Mouse (Mus musculus): ENCODE measurements around the gene Gpr63.
"Not testable (repeated sequence)": the region's sequence is repeated elsewhere in the genome, so short reads cannot be mapped to it uniquely, and the experiment has no call there.

The Gpr63 gene

DNA sequence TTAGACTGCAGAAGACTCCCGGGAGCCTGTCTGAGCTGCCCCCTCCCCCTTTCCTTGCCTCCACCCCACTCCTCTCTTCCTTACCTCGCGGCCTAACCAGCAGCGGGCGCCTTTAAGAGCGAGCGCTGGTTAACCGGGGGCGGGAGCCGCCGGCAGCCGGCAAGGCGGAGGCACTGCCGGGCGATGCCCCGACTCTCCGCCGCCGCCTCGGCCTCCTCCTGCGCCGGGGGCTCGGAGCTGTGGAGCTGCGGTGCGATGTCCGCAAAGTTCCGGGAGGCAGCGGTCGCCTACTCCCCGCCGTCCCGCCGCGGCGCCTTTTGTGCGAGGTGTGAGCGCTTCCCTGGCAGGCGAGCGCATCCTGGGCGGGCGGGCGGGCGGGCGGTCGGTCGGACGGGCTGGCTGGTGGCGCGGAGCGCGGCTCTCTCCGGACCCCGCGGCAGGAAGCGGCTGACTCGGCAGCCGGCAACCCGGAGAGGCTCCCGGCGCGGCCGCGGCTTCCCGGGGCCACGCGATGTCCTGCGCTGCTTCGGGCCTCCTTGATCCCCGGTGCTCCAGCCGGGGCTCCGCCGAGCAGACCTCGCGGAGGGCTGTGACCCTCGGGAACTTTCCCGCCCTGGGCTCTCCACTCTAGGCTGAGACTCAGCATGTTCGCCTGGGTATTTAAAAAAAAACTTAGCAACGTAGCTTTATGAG lies at the start of gene Gpr63:
Gene Gpr63 (plus strand): TSS at position 109 of the 693 bp plus-strand sequence.
- peak; percentile 76 for DNase-seq

DNA sequence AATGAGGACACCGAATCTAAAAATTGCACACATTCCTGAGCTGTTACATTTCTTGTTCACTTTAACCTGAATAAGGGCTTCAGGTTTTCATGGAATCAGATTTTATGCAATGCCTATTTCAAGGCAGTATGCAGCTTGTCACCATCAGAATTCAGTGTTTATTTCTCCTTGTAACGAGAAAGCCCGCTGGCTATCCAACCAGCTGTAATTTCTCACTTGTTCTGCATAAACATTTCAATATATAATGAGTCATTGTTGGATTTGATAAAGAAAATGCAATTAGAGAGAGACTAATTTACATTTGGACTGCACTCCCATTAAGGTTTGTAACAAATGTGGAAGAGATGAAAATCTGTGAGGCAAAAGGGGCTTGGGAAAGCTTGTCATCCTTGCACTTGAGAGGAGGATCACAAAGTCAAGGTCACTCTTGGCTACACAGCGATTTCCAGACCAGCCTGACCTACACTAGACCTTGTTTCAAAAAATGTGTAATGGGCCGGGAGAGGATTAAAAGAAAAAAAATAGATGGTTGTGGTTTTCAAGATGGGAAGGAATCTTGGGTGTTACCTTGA lies 46.1 kb upstream of the Gpr63 start:
- no peak for DNase-seq

DNA sequence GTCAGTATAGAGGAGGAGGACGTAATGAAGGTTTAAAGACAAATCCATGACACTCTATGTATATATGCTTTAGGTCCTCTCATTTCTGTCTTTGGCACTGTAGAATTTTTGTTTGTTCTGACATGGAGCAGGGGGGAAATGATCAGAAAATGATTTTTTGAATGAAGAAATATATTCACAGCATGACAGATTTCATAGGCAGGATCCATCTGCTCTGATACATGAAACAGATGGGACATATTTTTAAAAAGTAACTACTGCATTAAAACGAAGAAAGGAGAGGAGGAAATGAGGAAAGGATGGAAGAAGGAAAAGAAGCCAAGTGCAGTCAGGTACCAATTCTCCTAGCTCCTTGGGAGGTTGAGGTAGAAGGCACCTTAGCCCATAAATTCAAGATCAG lies 41.5 kb upstream of the Gpr63 start:
- DNase-seq = no peak

DNA sequence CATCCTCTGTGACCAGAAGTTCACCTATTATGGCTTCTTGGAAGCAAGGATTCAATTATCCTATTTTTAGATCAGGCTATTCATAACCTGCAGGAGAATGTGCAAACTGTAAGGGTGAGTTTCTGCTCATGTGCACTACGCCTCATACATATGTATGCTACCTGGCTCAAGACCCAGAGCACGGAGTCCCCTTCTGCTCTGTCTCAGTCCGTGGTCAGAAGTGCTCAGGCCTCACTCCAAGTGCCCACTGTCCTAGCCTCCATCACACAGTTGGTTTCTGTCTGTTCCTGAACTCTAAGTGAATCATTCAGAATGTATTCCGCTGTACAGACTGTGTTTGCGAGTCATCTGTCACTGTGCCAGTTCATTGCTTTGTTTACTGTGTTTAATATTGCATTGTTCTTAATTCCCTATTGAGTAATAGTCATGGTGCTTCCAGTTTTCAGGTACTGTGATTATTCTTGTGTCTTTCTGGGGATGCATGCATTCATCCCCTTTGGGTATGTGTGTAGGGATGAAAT lies 37.9 kb upstream of the Gpr63 start:
- no peak for DNase-seq

DNA sequence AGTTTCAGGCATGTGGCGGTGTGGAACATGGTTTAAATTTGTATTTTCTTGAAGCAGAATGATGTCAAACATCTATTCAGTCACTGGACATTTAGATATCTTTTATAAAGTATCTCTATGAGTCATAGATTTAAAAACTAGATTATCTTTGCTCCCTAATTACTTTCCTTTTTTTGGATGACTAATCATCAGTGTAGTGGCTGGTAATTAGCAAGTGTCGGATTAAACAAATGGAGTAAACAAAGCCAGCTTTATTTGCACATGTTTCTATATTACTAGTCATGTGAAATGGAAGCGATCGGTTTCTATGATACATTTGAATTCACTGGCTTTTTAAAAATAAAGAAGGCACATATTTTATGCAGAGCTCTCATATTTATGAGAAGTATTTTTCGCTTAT lies 37.3 kb upstream of the Gpr63 start:
- no peak for DNase-seq

DNA sequence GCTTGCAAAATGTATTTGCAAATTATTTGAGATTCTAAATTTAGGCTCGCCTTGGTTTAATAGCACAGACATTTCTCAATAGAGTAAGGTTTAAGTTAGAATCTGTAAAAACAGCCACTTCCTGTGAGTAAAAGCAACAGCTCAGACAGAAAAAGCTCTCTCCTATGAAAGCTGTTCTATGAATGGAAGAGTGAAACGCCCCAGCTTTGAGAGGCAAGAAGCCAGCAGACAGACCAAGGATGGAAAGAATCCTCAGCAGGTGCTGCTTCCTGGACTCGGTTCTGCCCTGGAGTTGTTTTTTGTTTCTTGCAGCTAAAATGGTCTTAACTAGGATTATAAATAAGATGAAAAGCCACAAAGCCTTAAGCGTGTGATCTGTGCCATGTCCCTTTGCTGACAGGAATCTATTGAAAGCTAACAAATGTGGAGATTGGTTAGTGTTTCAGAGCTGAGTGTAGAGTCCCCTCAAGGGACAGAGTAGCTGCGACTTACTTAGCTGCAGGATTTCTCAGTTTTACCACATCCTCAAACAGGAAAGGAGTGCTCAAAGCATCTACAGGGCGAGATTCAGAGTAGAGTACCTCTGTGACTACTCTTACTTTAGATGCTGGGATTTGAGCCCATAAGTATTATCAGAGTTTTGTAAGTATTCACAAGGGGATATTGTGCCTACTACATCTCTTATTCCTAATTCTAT lies 23.3 kb upstream of the Gpr63 start:
- DNase-seq = no peak

DNA sequence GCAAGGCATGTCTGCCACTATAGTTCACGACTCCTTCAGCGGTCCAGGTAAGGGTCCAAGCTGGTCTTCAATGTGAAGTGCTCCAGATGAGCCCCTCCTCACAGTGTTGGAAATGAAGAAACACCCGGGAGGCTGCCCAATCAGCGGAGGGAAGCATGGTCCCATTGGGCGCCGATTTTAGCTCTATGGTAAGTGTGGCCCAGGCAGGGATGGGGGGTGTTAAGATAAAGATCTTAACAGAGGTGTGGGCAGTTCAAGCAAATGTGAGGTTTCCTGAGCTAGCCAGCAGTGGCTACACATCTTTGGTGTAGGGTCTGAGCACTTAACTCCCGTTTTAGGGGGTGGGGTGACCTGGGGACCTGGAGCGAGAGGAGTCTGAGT lies 299 bp upstream of the Gpr63 start:
- DNase-seq = no peak

DNA sequence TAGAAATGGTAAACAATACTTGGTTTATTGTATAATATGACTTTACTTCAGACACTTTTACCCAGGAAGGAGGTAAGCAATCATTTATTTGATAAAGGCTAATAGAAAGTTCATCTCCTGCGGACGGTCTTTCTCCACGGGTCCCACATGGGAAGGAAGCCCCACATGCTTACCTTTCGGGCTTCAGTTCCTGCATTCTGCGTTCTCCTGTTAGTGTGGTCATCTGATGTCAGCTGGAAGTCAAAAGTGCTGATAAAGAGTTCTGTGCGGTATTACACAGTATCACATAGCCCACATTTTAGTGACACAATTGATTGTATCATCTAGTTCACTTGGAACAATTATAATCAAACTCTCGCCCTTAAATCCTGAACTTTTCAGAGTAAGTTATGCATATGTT lies 1.0 kb downstream of the Gpr63 start:
- peak; percentile 5 for DNase-seq

DNA sequence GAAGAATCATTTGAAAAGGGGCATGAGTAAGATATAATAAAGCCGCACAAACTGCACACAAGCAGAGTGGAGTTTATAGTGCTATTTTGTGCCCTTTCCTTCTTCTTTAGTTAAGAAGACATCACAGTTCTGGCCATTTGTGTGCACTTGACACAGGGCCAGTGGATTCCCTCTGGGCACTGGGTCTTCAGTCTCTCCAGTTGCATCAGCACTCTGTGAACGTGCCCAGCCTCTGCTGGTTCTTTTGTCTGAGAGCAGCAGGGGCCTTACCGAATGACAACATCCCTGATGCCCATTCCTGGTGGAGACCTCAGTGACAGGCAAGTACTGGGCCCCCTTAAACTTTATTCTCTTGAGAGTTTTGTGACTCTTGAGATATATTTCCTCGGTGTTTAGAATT lies 12.4 kb downstream of the Gpr63 start:
- DNase-seq = no peak

DNA sequence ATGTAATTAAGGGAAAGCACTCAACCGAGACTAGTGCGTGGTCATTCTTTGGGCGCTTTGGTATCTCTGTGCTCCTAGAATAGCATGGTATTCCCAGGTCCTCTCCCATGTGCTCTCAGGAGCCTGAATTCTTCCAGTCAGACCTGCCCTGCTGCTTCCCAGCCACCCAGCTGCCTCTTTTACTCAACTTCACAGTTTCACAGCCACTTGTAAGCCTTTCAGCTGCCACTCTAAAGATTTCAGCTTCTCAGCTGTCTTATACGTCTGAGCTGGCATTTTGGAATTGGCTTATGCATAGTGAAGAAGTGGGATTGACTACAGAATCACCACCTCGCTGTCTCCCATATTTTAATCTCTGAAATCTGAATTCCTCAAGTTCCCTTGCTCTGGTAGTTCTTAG lies 19.4 kb downstream of the Gpr63 start:
- DNase-seq = no peak

DNA sequence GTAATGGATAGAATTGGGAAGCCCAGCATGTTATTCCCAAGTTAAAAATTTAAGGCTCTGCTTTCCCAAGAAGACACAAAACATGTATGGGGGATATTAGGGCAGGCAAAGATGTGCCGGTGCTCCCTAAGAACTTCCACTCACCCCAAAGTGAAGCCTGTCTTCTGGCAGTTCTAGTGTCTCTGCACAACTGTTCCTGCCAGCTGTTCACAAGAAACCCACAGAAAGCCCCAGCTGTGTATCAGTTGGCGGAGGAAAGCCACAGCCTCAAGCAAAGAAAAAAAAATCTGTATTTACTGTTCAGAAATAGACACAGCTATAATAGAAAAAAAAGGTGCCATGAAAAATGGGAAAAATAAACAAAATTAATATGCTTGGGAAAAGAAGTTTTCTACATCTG lies 25.3 kb downstream of the Gpr63 start:
- no peak for DNase-seq

DNA sequence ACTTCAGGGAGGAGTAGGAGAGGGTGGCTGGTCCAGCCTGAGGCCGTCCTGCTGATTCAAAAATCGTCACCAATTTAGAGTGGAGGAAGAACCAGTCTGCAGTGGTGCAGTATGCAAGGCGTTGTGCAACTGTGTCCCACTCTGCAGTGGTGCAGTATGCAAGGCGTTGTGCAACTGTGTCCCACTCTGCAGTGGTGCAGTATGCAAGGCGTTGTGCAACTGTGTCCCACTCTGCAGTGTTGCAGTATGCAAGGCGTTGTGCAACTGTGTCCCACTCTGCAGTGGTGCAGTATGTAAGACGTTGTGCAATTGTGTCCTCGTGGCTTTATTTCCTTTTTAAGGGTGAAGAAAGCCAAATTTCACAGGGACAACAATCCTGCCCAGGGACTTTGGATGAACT lies 43.1 kb downstream of the Gpr63 start:
- DNase-seq = not testable (repeated sequence)

DNA sequence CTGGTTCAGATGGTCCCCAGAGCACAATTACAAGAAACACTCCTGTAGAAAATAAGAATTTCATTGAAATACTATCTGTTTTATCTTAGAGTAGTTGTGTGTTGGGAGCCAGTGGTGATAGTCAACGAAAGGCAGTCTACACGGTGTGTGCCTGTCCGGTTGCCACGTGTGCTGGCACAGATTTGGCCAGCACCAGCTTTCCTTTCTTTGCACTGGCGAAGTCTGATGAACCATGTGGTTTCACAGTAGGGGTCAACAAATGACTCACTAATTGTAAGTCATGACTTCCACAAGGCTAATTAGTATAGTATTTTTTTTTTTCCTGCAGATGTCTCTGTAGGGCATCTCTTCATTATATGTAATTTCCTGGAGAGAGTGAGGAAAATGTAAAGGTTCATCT lies 45.6 kb downstream of the Gpr63 start:
- DNase-seq = no peak

DNA sequence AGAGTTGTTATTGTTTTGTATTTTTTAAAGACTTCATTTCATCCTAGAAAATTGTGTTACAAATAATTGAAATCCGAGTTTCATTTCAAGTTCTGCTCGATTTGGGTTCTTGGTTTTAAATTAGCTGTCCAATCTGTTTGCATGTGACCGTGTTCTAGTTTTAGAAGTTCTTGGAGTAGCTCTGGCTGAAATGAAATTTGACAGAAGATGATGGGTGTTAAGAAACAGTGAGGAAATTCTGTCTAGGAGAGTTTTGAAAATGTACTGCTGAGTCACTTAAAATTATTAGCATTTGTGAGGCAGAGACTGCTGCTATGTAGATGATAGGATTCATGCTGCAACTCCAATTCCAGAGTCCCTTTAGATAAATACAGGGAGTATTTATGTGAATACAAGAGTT lies 46.5 kb downstream of the Gpr63 start:
- DNase-seq = no peak

DNA sequence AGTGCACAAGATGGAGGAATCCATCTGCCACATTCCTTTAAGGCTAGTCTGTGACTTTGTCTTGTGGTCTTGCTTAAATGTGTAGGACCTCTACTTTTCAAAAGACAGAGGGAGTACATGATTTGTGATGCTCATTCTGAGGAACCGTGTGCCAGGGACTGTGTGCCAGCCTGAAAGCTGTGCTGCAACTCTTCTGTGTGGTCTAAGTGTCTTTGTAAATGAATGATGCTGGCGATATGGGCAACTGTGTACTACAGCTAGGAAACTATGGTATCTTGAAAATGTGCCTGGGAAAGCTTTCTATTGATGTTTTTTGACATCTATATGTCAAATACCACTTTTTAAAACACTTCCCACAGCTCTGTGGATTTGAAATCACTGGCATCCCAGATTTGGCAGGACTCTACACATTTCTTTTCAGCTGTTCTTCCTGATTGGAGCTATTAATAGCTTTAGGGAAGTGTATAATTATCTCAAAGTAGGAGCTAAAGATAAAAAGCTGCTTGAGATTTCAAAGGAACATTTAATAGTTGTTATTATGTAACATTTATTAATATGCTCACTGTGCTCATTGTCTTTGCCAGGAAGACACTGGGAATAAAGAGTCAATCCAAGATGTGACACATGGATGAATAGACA lies 48.9 kb downstream of the Gpr63 start:
- no peak for DNase-seq

DNA sequence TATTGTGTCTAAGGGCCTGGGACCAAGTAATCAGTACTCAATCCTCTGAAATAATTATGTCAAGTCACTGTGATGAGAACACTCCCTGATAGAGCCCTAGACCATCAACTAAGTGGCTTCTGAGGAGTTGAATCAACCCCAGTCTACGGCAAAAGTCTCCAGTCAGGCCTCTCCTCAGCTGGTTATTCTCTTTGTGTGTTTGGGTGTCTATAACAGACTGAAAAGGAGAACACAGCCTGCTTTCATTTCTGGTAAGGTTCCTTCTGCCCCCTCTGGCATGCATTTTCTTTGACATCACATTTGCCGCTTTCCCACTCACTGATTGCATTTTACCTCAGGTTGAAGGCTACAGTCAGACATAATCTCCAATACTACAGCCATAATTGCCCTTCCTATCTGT lies 62.0 kb downstream of the Gpr63 start:
- no peak for DNase-seq

DNA sequence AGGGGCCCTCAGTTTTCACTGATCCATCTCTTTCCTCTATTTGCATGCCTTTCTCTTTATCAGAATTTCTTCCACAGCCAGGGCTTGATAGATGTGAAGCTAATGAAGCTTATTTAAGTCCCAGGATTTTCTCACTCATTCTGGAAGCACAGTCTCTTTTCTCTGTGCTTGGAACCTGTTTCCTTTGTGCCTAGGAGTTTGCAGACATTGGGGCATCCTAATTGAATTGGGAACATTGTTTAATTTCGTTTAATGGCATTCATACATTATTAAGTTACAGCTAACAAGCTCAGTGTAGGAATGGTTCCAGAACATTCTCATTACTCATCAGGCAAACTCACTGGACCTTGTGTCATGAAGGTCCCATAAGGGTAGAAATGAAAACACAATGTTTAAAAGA lies 62.5 kb downstream of the Gpr63 start:
- no peak for DNase-seq

DNA sequence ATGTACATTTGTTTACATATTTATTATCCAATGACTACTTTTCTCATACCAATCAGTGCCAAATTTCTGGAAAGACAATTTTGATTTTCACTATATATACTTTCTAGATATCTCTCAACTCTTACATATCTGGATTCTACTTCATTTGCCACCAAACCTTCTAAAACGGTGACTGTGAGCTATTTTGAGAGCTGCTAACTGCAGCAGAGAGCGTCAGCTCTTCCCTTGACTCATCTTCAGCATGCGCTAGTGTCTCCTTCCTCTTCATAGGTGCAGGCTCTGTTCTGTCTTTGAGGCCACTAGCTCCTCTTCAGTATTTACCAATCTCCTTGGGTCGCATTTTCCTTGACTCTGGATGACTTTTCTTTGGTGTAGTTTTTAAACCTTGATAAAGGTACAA lies 63.7 kb downstream of the Gpr63 start:
- DNase-seq = no peak

DNA sequence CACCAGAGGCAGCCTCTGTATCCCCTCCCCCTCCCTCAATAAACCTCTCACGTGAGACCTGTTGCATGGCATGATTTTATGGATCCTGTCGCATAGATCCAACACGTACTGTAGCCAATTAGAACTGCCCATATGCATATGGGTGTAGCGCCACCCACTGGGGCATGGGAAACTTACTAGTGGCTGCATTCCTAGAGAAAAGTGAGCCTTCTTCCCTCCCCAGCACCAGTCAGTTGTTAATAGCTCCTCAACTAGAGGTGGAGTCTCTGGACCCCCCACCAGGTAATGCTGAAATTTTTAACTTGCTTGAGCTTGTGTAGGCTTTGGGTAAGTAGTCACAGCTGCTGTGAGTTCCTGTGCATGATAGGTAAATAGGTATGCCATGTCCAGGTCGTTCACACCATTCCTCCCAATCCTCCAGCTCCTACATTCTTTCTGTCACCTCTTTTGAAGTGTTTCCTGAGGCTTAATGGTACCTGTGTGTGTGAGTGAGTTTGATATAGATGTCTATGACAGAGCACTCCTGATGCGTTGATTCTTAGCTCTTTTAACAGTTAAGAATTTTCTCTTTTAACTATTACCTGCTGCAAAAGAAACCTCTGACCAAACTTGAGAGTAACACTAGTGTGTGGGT lies 69.1 kb downstream of the Gpr63 start:
- no peak for DNase-seq

DNA sequence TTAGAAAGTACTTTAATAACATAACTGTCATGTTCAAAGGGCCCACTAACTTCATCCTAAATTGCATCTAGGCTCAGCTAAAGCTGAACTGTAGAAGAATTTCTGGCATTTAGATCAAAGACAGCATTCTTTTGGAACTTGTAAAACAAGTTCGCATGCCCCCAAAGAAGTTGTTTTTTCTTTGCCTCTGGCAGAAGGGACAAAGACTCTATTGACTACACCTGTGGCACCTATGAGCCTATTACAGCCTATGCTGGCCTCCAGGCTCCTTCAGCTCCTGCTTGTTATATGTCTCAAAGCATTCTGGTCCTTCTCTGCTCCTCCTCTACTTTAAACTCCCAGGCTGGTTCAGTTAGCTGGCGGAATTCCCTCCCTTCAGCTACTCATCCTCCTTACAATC lies 69.6 kb downstream of the Gpr63 start:
- DNase-seq = no peak

DNA sequence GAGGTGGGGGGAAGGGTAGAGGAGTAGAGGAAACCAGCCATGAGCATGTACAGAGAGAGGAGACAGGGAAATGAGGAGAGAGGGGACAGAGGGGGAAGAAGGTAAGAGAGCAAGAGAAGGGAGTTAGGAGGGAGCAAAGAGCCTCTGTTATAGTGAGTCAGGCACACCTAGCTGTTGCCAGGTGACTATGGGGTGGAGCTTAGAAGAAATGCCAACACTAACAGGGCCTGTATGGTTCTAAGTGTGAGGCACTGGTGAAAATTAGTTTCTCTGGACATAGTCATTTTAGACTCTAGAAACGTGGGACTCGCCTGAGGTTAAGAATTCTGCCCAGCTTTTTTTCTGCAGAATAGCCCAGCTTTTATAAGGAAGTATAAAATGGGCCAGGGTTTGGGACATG lies 71.1 kb downstream of the Gpr63 start:
- no peak for DNase-seq

DNA sequence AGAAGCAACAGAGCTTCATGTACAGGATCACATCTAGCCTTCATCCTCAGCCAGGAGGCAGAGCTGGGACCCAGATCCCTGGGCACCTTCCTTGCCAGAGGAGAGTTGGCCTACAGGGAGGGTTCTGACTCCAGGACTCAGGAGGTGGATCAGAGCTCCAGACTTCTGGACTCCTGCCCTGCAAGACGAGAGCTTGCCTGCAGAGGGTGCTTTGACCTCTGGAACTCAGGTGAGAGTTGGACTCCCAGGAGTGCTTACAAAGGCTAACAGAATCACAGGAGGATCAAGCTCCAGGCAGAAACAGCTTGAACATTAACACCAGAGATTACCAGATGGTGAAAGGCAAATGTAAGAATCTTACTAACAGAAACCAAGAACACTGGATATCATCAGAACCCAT lies 89.3 kb downstream of the Gpr63 start:
- DNase-seq = peak; percentile 45
